Mouse (Mus musculus) olfactory bulb, adult 2 months (tissue): ENCODE data around the gene Zbtb34.

Experiments used
- CTCF ChIP-seq: fragments of 200-500 bp; IDR thresholded peaks from 2 replicates; pipeline ENCODE4 v1.5.1; 2012; ENCODE audit warnings: low read depth, mild to moderate bottlenecking, low read length, moderate library complexity; ENCODE audit not compliant: insufficient read depth
- POLR2A ChIP-seq: fragments of 200-500 bp; IDR thresholded peaks from 2 replicates; pipeline ENCODE4 v1.6.1; 2012; ENCODE audit warnings: mild to moderate bottlenecking, low read depth, low read length, moderate library complexity; ENCODE audit not compliant: insufficient read depth

DNA sequence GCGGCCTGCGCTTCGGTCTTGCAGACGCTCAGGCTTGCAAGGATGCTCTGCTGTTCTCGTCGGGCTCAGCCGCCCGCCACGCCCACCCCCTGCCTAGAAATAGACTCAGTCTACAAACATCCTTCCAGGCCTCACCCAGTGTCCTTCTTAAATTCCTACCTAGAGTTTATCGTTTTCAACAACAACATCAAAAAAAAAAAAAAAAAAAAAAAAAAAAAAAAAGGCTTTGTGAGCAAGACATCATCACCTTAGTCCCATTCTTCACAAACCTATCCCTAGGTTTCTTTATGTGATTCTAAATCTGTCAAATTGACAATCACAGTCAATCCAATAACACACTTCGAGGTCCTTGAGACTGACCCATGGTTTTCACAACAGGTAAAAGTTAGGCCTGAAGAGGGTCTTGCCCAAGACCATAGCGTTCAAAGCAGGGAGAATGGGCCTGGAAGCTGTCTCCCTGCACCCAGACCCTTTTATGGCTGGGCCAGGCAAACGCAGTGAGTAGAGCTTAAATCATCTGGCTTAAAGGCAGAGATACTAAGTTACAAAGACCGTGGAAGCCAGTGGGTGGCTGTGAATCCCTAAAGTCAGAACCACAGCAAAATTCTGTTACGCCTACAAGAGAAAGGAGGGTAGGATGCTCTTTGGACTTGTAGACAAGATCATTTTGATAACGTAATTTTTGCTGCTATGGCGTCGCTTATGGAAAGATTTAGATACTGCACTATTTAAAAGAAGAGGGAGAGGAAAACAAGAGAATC, 59.3 kb downstream of the Zbtb34 start:
- no peak for TF ChIP-seq CTCF
- TF ChIP-seq POLR2A = no peak; the same call in 1 of the 2 replicates
